Mouse (Mus musculus): ENCODE data around the gene Accs. TPM values are rescaled to one million over a fixed set of nuclear protein-coding genes. Genes with fewer than 3 reads are reported as not detected.

The Accs gene
- total and polyA plus RNA-seq, 2 experiments from 2014 or later: 4.9 to 10.8 TPM

GRCm38 (mm10) chr2:93786175-93786574, 63.6 kb downstream of the Accs start:
- H3K36me3 ChIP-seq (ENCODE audit: insufficient read depth, low read length): peaks cover 18% of the 10 kb centered on the region
- peaks cover 2% of the 10 kb centered on the region; the same call in 1 of the 2 replicates for H3K4me1 ChIP-seq (ENCODE audit: insufficient read depth, low read length)
- DNase-seq (ENCODE audit: low spot score) (peak; percentile 95), ATAC-seq (ENCODE audit: low FRiP score) (peak; percentile 28; the same call in 1 of the 2 replicates)
- H3K4me2 ChIP-seq (ENCODE audit: low read depth, low read length, poor library complexity, severe bottlenecking): no peak overlapping the region
- H3K4me3 ChIP-seq (ENCODE audit: low read depth, low read length): no peak overlapping the region
- H3K27ac ChIP-seq (ENCODE audit: low read depth, low read length): no peak overlapping the region
- peak; percentile 92 for TF ChIP-seq CTCF (IDR thresholded peaks at IDR 0.05)
- no peaks in the 10 kb centered on the region for H3K9me3 ChIP-seq (ENCODE audit: low read length)
- 47% methylated on average over 4 of the region's 4 CpGs for WGBS
- H3K27me3 ChIP-seq (ENCODE audit: insufficient read depth, low read length): no peaks in the 10 kb centered on the region
- H3K9ac ChIP-seq (replicated peaks; ENCODE audit: low read length, poor library complexity, severe bottlenecking): no peak overlapping the region

GRCm38 (mm10) chr2:93785432-93785798, 64.3 kb downstream of the Accs start:
- ATAC-seq (ENCODE audit: low FRiP score): no peak
- H3K4me3 ChIP-seq (ENCODE audit: low read depth, low read length): no peak overlapping the region
- no peak overlapping the region for H3K4me2 ChIP-seq (ENCODE audit: low read depth, low read length, poor library complexity, severe bottlenecking)
- no peaks in the 10 kb centered on the region for H3K9me3 ChIP-seq (ENCODE audit: low read length)
- H3K36me3 ChIP-seq (ENCODE audit: insufficient read depth, low read length): peaks cover 18% of the 10 kb centered on the region
- no peak overlapping the region for H3K9ac ChIP-seq (replicated peaks; ENCODE audit: low read length, poor library complexity, severe bottlenecking)
- H3K4me1 ChIP-seq (ENCODE audit: insufficient read depth, low read length): peaks cover 2% of the 10 kb centered on the region; the same call in 1 of the 2 replicates
- H3K27ac ChIP-seq (ENCODE audit: low read depth, low read length): no peak overlapping the region
- 32% methylated on average over 2 of the region's 2 CpGs for WGBS
- no peak for TF ChIP-seq CTCF (IDR thresholded peaks at IDR 0.05)
- DNase-seq (ENCODE audit: low spot score): no peak
- no peaks in the 10 kb centered on the region for H3K27me3 ChIP-seq (ENCODE audit: insufficient read depth, low read length)

- ATAC-seq (ENCODE audit: low FRiP score): peak; percentile 34; the same call in 1 of the 2 replicates
- H3K4me2 ChIP-seq (ENCODE audit: low read depth, low read length, poor library complexity, severe bottlenecking): no peak overlapping the region
- peak; percentile 41 for DNase-seq (ENCODE audit: low spot score)
- no peak for TF ChIP-seq CTCF (IDR thresholded peaks at IDR 0.05)
- H3K9me3 ChIP-seq (ENCODE audit: low read length): no peaks in the 10 kb centered on the region
- H3K9ac ChIP-seq (replicated peaks; ENCODE audit: low read length, poor library complexity, severe bottlenecking): no peak overlapping the region
- H3K4me3 ChIP-seq (ENCODE audit: low read depth, low read length): no peak overlapping the region
- H3K36me3 ChIP-seq (ENCODE audit: insufficient read depth, low read length): peaks cover 18% of the 10 kb centered on the region
- H3K27me3 ChIP-seq (ENCODE audit: insufficient read depth, low read length): no peaks in the 10 kb centered on the region
- H3K4me1 ChIP-seq (ENCODE audit: insufficient read depth, low read length): peaks cover 2% of the 10 kb centered on the region; the same call in 1 of the 2 replicates
- H3K27ac ChIP-seq (ENCODE audit: low read depth, low read length): no peak overlapping the region
- WGBS: 15% methylated on average over 12 of the region's 12 CpGs
These were observed 64.9 kb downstream of the Accs start for GRCm38 (mm10) chr2:93784721-93785431.

DNA sequence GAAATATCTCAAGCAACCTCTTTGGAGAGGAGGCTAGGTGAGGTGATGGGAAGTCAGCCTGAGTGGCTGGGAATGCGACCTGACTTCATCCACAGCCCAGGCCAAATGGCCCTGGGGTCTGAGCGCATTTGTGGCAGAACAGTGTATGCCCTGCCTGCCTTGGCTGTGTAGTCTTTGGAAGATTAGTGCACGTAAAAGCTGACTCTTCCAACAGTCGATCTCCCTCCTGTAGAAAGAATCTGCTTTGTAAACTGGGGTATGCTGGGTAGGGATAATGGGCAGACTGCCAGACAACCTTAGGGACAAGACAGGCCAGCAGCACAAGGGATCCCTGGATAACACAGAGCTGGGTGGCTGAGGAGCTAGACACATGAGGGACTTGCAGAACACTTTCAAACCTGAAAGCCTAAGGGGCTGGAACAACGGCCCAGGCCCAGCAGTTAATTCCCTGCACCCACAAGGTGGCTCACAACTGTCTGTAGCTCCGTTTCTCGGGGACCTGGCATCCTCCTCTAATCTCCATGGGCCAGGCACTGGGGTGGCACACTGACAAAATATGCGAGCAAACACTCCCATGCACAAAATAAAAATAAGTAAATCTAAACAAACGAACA, 65.7 kb downstream of the Accs start:
- H3K9me3 ChIP-seq (ENCODE audit: low read length): no peaks in the 10 kb centered on the region
- peaks cover 2% of the 10 kb centered on the region; the same call in 1 of the 2 replicates for H3K4me1 ChIP-seq (ENCODE audit: insufficient read depth, low read length)
- H3K4me2 ChIP-seq (ENCODE audit: low read depth, low read length, poor library complexity, severe bottlenecking): no peak overlapping the region
- no peak overlapping the region for H3K4me3 ChIP-seq (ENCODE audit: low read depth, low read length)
- TF ChIP-seq CTCF (IDR thresholded peaks at IDR 0.05): no peak
- ATAC-seq (ENCODE audit: low FRiP score): no peak
- no peak for DNase-seq (ENCODE audit: low spot score)
- no peaks in the 10 kb centered on the region for H3K27me3 ChIP-seq (ENCODE audit: insufficient read depth, low read length)
- H3K27ac ChIP-seq (ENCODE audit: low read depth, low read length): no peak overlapping the region
- peaks cover 15% of the 10 kb centered on the region for H3K36me3 ChIP-seq (ENCODE audit: insufficient read depth, low read length)
- H3K9ac ChIP-seq (replicated peaks; ENCODE audit: low read length, poor library complexity, severe bottlenecking): no peak overlapping the region
- 58% methylated on average over 9 of the region's 9 CpGs for WGBS

Other genes with a start within 250 kb of the Accs start
- 3.4 and 3.5 TPM in 2 replicates for gene Alx4, start 207.6 kb downstream of the Accs start, total RNA-seq (2014; rRNA removed)
- 0.48 TPM in 2 replicates for gene Alx4, start 207.6 kb downstream of the Accs start, polyA plus RNA-seq (2015; fragmentation: Nextera tagmentation; extraction: Ambion mirVana)
- gene Ext2, start 27.4 kb downstream of the Accs start, total RNA-seq (2014; rRNA removed): 42.7 and 57.2 TPM in 2 replicates
- 74.1 and 74.7 TPM in 2 replicates for gene Ext2, start 27.4 kb downstream of the Accs start, polyA plus RNA-seq (2015; fragmentation: Nextera tagmentation; extraction: Ambion mirVana)
- gene Accsl, start 19.2 kb upstream of the Accs start, total RNA-seq (2014; rRNA removed): 0.52 TPM in 1 of 2 replicates, not detected in the other
- 0.11 and 0.51 TPM in 2 replicates for gene Accsl, start 19.2 kb upstream of the Accs start, polyA plus RNA-seq (2015; fragmentation: Nextera tagmentation; extraction: Ambion mirVana)
- gene Gm13889, start 107.3 kb upstream of the Accs start, total RNA-seq (2014; rRNA removed): 21.9 and 23.3 TPM in 2 replicates
- gene Gm13889, start 107.3 kb upstream of the Accs start, polyA plus RNA-seq (2015; fragmentation: Nextera tagmentation; extraction: Ambion mirVana): 9.3 and 10.4 TPM in 2 replicates
- not detected in 2 replicates for gene Gm27027, start 146.4 kb upstream of the Accs start, total RNA-seq (2014; rRNA removed)
- gene Gm27027, start 146.4 kb upstream of the Accs start, polyA plus RNA-seq (2015; fragmentation: Nextera tagmentation; extraction: Ambion mirVana): not detected in 2 replicates
- 28.6 and 57.3 TPM in 2 replicates for gene Alkbh3, start 160.9 kb upstream of the Accs start, total RNA-seq (2014; rRNA removed)
- gene Alkbh3, start 160.9 kb upstream of the Accs start, polyA plus RNA-seq (2015; fragmentation: Nextera tagmentation; extraction: Ambion mirVana): 45.3 and 52.2 TPM in 2 replicates